In the genomic region with DNA sequence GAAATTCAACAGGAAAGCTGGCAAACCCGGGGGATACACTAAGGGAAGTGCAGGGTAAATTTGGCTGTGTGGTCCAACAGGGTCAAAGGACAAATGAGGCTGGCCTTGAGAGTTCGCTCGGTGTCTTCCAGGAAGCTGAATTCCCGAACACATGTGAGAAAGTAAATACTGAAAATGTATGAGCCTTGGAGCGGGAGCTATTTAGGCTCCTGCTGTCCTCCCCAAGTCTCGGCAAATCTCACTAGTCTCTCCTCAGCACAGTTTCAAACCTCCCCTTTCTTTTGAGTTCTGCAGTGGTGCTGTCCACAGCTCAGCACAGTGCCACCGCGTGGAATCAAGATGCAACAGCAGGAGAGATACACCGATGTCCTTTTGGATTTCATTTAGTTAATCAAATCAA, we compare ENCODE assay signal across 8 mouse cellular contexts. TPM values are rescaled to one million over a fixed set of nuclear protein-coding genes. Genes with fewer than 3 reads are reported as not detected.
DNase-seq lines count a peak whose midpoint lies in the region; ATAC-seq and TF ChIP-seq lines count a peak whose summit lies in the region.

No protein-coding gene starts in this region.

- no peak for ATAC-seq in intestine, postnatal 0 days
- ATAC-seq in liver, embryonic 13.5 days (ENCODE audit: low read depth), result 0 out of 2 replicates have a peak, but pooled peaks have one; percentile 36

- H3K4me1 ChIP-seq in spleen, adult 2 months (ENCODE audit: control insufficient read depth, insufficient read depth, insufficient read length), result no peaks in the 10 kb centered on the region
- H3K4me1 ChIP-seq in intestine, postnatal 0 days (replicated peaks; ENCODE audit: control insufficient read depth, insufficient read depth, low read length), result no peaks in the 10 kb centered on the region
- peaks cover 3% of the 10 kb centered on the region; the same call in 1 of the 2 replicates for H3K4me1 ChIP-seq in liver, embryonic 13.5 days (replicated peaks)

- H3K4me2 ChIP-seq in intestine, postnatal 0 days (replicated peaks; ENCODE audit: low read depth), result peak overlapping the region; percentile 56
- peak overlapping the region; percentile 40 for H3K4me2 ChIP-seq in liver, embryonic 13.5 days

- H3K27ac ChIP-seq in spleen, adult 2 months (ENCODE audit: insufficient read depth, low read length), result no peak overlapping the region
- H3K27ac ChIP-seq in intestine, postnatal 0 days (ENCODE audit: low read depth, low read length), result no peak overlapping the region
- no peak overlapping the region for H3K27ac ChIP-seq in liver, embryonic 13.5 days

- no peak overlapping the region for H3K9ac ChIP-seq in intestine, postnatal 0 days (ENCODE audit: low read depth, low read length)
- H3K9ac ChIP-seq in liver, embryonic 13.5 days, result no peak overlapping the region

- WGBS in spleen, adult 2 months, result 14% methylated on average over 9 of the region's 9 CpGs
- 4% methylated on average over 9 of the region's 9 CpGs for WGBS in intestine, postnatal 0 days
- 5% methylated on average over 9 of the region's 9 CpGs for WGBS in liver, embryonic 13.5 days (ENCODE audit: insufficient replicate concordance)

- intact Hi-C loops in gastrocnemius, postnatal 14 days (cut with DNase I; ENCODE audit: low total_unique reads), result no loop called here

- TF ChIP-seq POLR2A in spleen, adult 2 months (IDR thresholded peaks at IDR 0.05; ENCODE audit: low read depth, low read length), result no peak

- no peak overlapping the region for H3K4me3 ChIP-seq in spleen, adult 2 months (ENCODE audit: extremely low read depth, insufficient read depth, insufficient read length)
- H3K4me3 ChIP-seq in intestine, postnatal 0 days (ENCODE audit: low read depth, low read length), result peak overlapping the region; percentile 11; the same call in 1 of the 2 replicates
- H3K4me3 ChIP-seq in liver, embryonic 13.5 days (replicated peaks), result 0 out of 2 replicates have a peak overlapping the region, but pooled peaks have one; percentile 4

- DNase-seq in spleen, adult 2 months (ENCODE audit: low read depth in 1 of 2, low spot score in 2 of 2), result peak; percentile 18 to 29
- DNase-seq in spleen, adult 12 weeks (ENCODE audit: low spot score), result no peak
- DNase-seq in cerebellum, adult 8-10 months, result peak; percentile 14
- DNase-seq in gastrocnemius, postnatal 14 days, result peak; percentile 38
- no peak for DNase-seq in liver, embryonic 13.5 days
- DNase-seq in naive thymus-derived CD4-positive, alpha-beta T cell, adult 2 months (ENCODE audit: low read depth), result peak; percentile 73
- peak; percentile 30 for DNase-seq in testis, postnatal 14 days (ENCODE audit: low spot score)

- H3K27me3 ChIP-seq in spleen, adult 2 months (ENCODE audit: control insufficient read depth, insufficient read depth, low read length), result no peaks in the 10 kb centered on the region
- H3K27me3 ChIP-seq in intestine, postnatal 0 days (replicated peaks; ENCODE audit: control insufficient read depth, insufficient read depth, low read length), result no peaks in the 10 kb centered on the region
- H3K27me3 ChIP-seq in liver, embryonic 13.5 days, result no peaks in the 10 kb centered on the region

- peak; percentile 78; the same call in 1 of the 2 replicates for TF ChIP-seq CTCF in spleen, adult 2 months (IDR thresholded peaks at IDR 0.05; ENCODE audit: extremely low read depth, insufficient read depth, insufficient read length, insufficient replicate concordance)
- TF ChIP-seq CTCF in intestine, postnatal 0 days (IDR thresholded peaks at IDR 0.05; ENCODE audit: low read depth), result peak; percentile 84

- H3K9me3 ChIP-seq in intestine, postnatal 0 days (ENCODE audit: control insufficient read depth), result no peaks in the 10 kb centered on the region
- H3K9me3 ChIP-seq in liver, embryonic 13.5 days (replicated peaks), result no peaks in the 10 kb centered on the region

- H3K36me3 ChIP-seq in spleen, adult 2 months (ENCODE audit: control insufficient read depth, insufficient read depth, low read length), result no peaks in the 10 kb centered on the region
- no peaks in the 10 kb centered on the region for H3K36me3 ChIP-seq in intestine, postnatal 0 days (ENCODE audit: control insufficient read depth, insufficient read depth)
- no peaks in the 10 kb centered on the region for H3K36me3 ChIP-seq in liver, embryonic 13.5 days

RNA-seq across cellular contexts. Expression of a gene that starts 32.8 kb away (rescaled TPM):
- 8.9 and 16.8 TPM in 2 replicates for polyA plus RNA-seq in spleen, adult 2 months (2012; rRNA removed)
- 1 to 10 TPM; 6.8 to 7.9 TPM for total RNA-seq in gastrocnemius, postnatal 14 days (2021)
- 8.1 and 8.7 TPM in 2 replicates for polyA plus RNA-seq in intestine, postnatal 0 days (2015; fragmentation: Nextera tagmentation; extraction: Ambion mirVana)
- 3.3 and 5.2 TPM in 2 replicates for polyA plus RNA-seq in liver, embryonic 13.5 days (2015; fragmentation: Nextera tagmentation; extraction: Ambion mirVana)

Comparison
In these comparisons a context has a peak if more than half of its experiments do, and no peak if none do; other contexts are left out.
1. DNase-seq: peak in spleen, adult 2 months (2 of 2), cerebellum, adult 8-10 months (single experiment), gastrocnemius, postnatal 14 days (single experiment), naive thymus-derived CD4-positive, alpha-beta T cell, adult 2 months (single experiment) and testis, postnatal 14 days (single experiment); none in spleen, adult 12 weeks (single experiment) and liver, embryonic 13.5 days (single experiment).